Mouse (Mus musculus) MEL (cell line): ENCODE measurements around the gene Exoc5. TPM values are rescaled to one million over a fixed set of nuclear protein-coding genes. Genes with fewer than 3 reads are reported as not detected.

ENCODE experiments used
- DNase-seq: peaks from one replicate; pipeline ENCODE4 v3.0.0; 2011; ENCODE audit warnings: low read depth, low spot score
- H3K27ac ChIP-seq: 2 replicates; pipeline ENCODE4 v1.5.1; 2012; ENCODE audit warnings: low read depth, mild to moderate bottlenecking, control low read depth, low read length, moderate library complexity; ENCODE audit not compliant: control insufficient read depth
- H3K27me3 ChIP-seq, 2 experiments: fragments of 150-350 bp in 1 of 2; sonication (generic) in 1 of 2; 2 replicates each; pipeline ENCODE4 v1.6.1; 2012; ENCODE audit warnings: low read length in 2 of 2, mild to moderate bottlenecking in 2 of 2, improper control_type of control experiment in 1 of 2, moderate library complexity in 1 of 2; ENCODE audit not compliant: insufficient read depth in 2 of 2, control insufficient read depth in 1 of 2
- H3K36me3 ChIP-seq, 2 experiments: 2 replicates each; pipeline ENCODE4 v1.6.1; 2012 to 2014; ENCODE audit warnings: low read length in 2 of 2, improper control_type of control experiment in 1 of 2, inconsistent platforms in 1 of 2, mild to moderate bottlenecking in 1 of 2; ENCODE audit not compliant: insufficient read depth in 2 of 2, control insufficient read depth in 1 of 2
- H3K4me1 ChIP-seq, 2 experiments: fragments of 150-350 bp in 1 of 2; sonication (generic) in 1 of 2; 2 replicates each; pipeline ENCODE4 v1.6.1; 2012; ENCODE audit warnings: low read length in 2 of 2, improper control_type of control experiment in 1 of 2, mild to moderate bottlenecking in 1 of 2; ENCODE audit not compliant: insufficient read depth in 2 of 2, control insufficient read depth in 1 of 2
- H3K4me3 ChIP-seq, 2 experiments: fragments of 150-350 bp in 1 of 2; sonication (generic) in 1 of 2; 2 replicates each; pipeline ENCODE4 v1.5.1; 2012; ENCODE audit warnings: low read depth in 2 of 2, low read length in 2 of 2, mild to moderate bottlenecking in 2 of 2, moderate library complexity in 2 of 2, control low read depth in 1 of 2, improper control_type of control experiment in 1 of 2; ENCODE audit not compliant: control insufficient read depth in 1 of 2, insufficient read depth in 1 of 2
- H3K79me2 ChIP-seq: 2 replicates; pipeline ENCODE4 v1.6.1; 2012; ENCODE audit warnings: mild to moderate bottlenecking, low read length, moderate library complexity; ENCODE audit not compliant: control insufficient read depth, poor library complexity, insufficient read depth
- H3K9ac ChIP-seq: 2 replicates; pipeline ENCODE4 v1.6.1; 2012; ENCODE audit warnings: low read depth, mild to moderate bottlenecking, control low read depth, low read length, moderate library complexity; ENCODE audit not compliant: control insufficient read depth, poor library complexity, severe bottlenecking
- H3K9me3 ChIP-seq: fragments of 150-350 bp; sonication (generic); replicated peaks from 2 replicates; pipeline ENCODE4 v1.6.1; 2012; ENCODE audit warnings: mild to moderate bottlenecking, low read length, improper control_type of control experiment, moderate library complexity; ENCODE audit not compliant: insufficient read depth
- BHLHE40 ChIP-seq: IDR thresholded peaks from 2 replicates; pipeline ENCODE4 v1.6.1; 2012; ENCODE audit warnings: low read depth, mild to moderate bottlenecking, inconsistent platforms, low read length, improper control_type of control experiment, borderline replicate concordance
- CHD2 ChIP-seq: IDR thresholded peaks from 2 replicates; pipeline ENCODE4 v1.6.1; 2011; ENCODE audit warnings: low read length, improper control_type of control experiment
- ETS1 ChIP-seq: IDR thresholded peaks from 2 replicates; pipeline ENCODE4 v1.6.1; 2012; ENCODE audit warnings: low read depth, mild to moderate bottlenecking, inconsistent platforms, low read length, improper control_type of control experiment, moderate library complexity
- HCFC1 ChIP-seq: IDR thresholded peaks from 2 replicates; pipeline ENCODE4 v1.6.1; 2012; ENCODE audit warnings: low read depth, mild to moderate bottlenecking, inconsistent platforms, low read length, improper control_type of control experiment, moderate library complexity
- JUND ChIP-seq: IDR thresholded peaks from 2 replicates; pipeline ENCODE4 v1.6.1; 2011; ENCODE audit warnings: low read depth, mild to moderate bottlenecking, improper control_type of control experiment, low read length
- KAT2A ChIP-seq: conservative IDR thresholded peaks from 2 replicates; pipeline ENCODE4 v1.6.1; 2012; ENCODE audit warnings: low read depth, low read length, improper control_type of control experiment, inconsistent platforms
- MAFK ChIP-seq: IDR thresholded peaks from 2 replicates; pipeline ENCODE4 v1.6.1; 2011; ENCODE audit warnings: low read depth, mild to moderate bottlenecking, low read length, improper control_type of control experiment, borderline replicate concordance
- MAX ChIP-seq: IDR thresholded peaks from 2 replicates; pipeline ENCODE4 v1.6.1; 2011; ENCODE audit warnings: low read length, improper control_type of control experiment
- MAZ ChIP-seq: IDR thresholded peaks from 2 replicates; pipeline ENCODE4 v1.6.1; 2012; ENCODE audit warnings: low read depth, mild to moderate bottlenecking, inconsistent platforms, low read length, improper control_type of control experiment
- MEF2A ChIP-seq: IDR thresholded peaks from 2 replicates; pipeline ENCODE4 v1.6.1; 2014; ENCODE audit warnings: low read depth, mild to moderate bottlenecking, inconsistent platforms, low read length, improper control_type of control experiment; ENCODE audit not compliant: poor library complexity, insufficient replicate concordance, severe bottlenecking; ENCODE audit errors: extremely low read depth
- MYB ChIP-seq: IDR thresholded peaks from 2 replicates; pipeline ENCODE4 v1.6.1; 2011; ENCODE audit warnings: mild to moderate bottlenecking, low read depth, low read length, improper control_type of control experiment
- POLR2A ChIP-seq, 2 experiments: IDR thresholded peaks; 2 replicates each; pipeline ENCODE4 v1.6.1; 2011 to 2012; ENCODE audit warnings: low read length in 2 of 2, mild to moderate bottlenecking in 2 of 2, control low read depth in 1 of 2, improper control_type of control experiment in 1 of 2, low read depth in 1 of 2, moderate library complexity in 1 of 2; ENCODE audit not compliant: control insufficient read depth in 1 of 2, insufficient read depth in 1 of 2, poor library complexity in 1 of 2
- POLR2AphosphoS2 ChIP-seq: IDR thresholded peaks from 2 replicates; pipeline ENCODE4 v1.6.1; 2011; ENCODE audit warnings: low read length, improper control_type of control experiment
- POLR2AphosphoS5 ChIP-seq: IDR thresholded peaks from 2 replicates; pipeline ENCODE4 v1.6.1; 2012; ENCODE audit warnings: low read depth, borderline replicate concordance, mild to moderate bottlenecking, inconsistent platforms, low read length, moderate library complexity, mixed read lengths
- RAD21 ChIP-seq: IDR thresholded peaks from 2 replicates; pipeline ENCODE4 v1.6.1; 2011; ENCODE audit warnings: mild to moderate bottlenecking, low read depth, low read length, improper control_type of control experiment
- RCOR1 ChIP-seq: IDR thresholded peaks from 2 replicates; pipeline ENCODE4 v1.6.1; 2012; ENCODE audit warnings: low read depth, mild to moderate bottlenecking, inconsistent platforms, low read length, improper control_type of control experiment
- SMC3 ChIP-seq: IDR thresholded peaks from 2 replicates; pipeline ENCODE4 v1.6.1; 2011; ENCODE audit warnings: low read depth, low read length, improper control_type of control experiment
- TCF12 ChIP-seq: IDR thresholded peaks from 2 replicates; pipeline ENCODE4 v1.6.1; 2014; ENCODE audit warnings: low read depth, mild to moderate bottlenecking, inconsistent platforms, low read length, improper control_type of control experiment, moderate library complexity
- UBTF ChIP-seq: IDR thresholded peaks from 2 replicates; pipeline ENCODE4 v1.6.1; 2012; ENCODE audit warnings: low read depth, mild to moderate bottlenecking, inconsistent platforms, low read length, improper control_type of control experiment, moderate library complexity, borderline replicate concordance; ENCODE audit not compliant: insufficient read depth
- USF2 ChIP-seq, 2 experiments: IDR thresholded peaks; 2 replicates each; pipeline ENCODE4 v1.6.1; 2011 to 2012; ENCODE audit warnings: improper control_type of control experiment in 2 of 2, low read length in 2 of 2, borderline replicate concordance in 1 of 2, inconsistent platforms in 1 of 2, low read depth in 1 of 2, mild to moderate bottlenecking in 1 of 2; ENCODE audit not compliant: insufficient read depth in 1 of 2
- ZKSCAN1 ChIP-seq: IDR thresholded peaks from 2 replicates; pipeline ENCODE4 v1.6.1; 2012; ENCODE audit warnings: low read depth, mild to moderate bottlenecking, inconsistent platforms, low read length, improper control_type of control experiment, moderate library complexity
- ZMIZ1 ChIP-seq: IDR thresholded peaks from 2 replicates; pipeline ENCODE4 v1.6.1; 2012; ENCODE audit warnings: low read depth, mild to moderate bottlenecking, inconsistent platforms, low read length, improper control_type of control experiment, moderate library complexity
- polyA plus RNA-seq, 2 experiments: library from polyadenylated mRNA; stranded (reverse) in 1 of 2; unstranded in 1 of 2; fragments of >175 nt in 1 of 2; fragments of >200 nt in 1 of 2; gene quantifications; 2 replicates each; pipeline versions ENCODE4 v1.2.1 to v1.2.4; 2012; ENCODE audit warnings: low replicate concordance in 2 of 2, low read depth in 1 of 2; ENCODE audit not compliant: insufficient read length in 2 of 2, insufficient read depth in 1 of 2, missing spikeins in 1 of 2
- total RNA-seq: library from RNA; depleted of rRNA; stranded (reverse); fragments of 300-350 nt; gene quantifications from 2 replicates; pipeline ENCODE4 v1.2.3, GENCODE M21; 2012

Exoc5 gene
- total and polyA plus RNA-seq, 3 experiments, result 23.0 to 56.4 (median 34.9) TPM

- Histone ChIP-seq H3K4me1 (no peaks in the 10 kb centered on the region), H3K79me2 (no peaks in the 10 kb centered on the region), H3K36me3 (no peaks in the 10 kb centered on the region), H3K9ac (no peak overlapping the region), H3K9me3 (no peaks in the 10 kb centered on the region), H3K4me3 (no peak overlapping the region), H3K27me3 (no peaks in the 10 kb centered on the region), H3K27ac (no peak overlapping the region)
- no peak for DNase-seq
- TF ChIP-seq KAT2A, result no peak
Observed at GRCm38 (mm10) chr14:49001655-49002054, 64.8 kb downstream of the Exoc5 start.

- Histone ChIP-seq H3K4me3 (no peak overlapping the region), H3K9me3 (no peaks in the 10 kb centered on the region), H3K27me3 (no peaks in the 10 kb centered on the region), H3K9ac (no peak overlapping the region), H3K4me1 (no peaks in the 10 kb centered on the region), H3K27ac (no peak overlapping the region), H3K79me2 (no peaks in the 10 kb centered on the region), H3K36me3 (no peaks in the 10 kb centered on the region)
- TF ChIP-seq ZKSCAN1 (no peak), MYB (no peak), ETS1 (no peak), UBTF (no peak), MAX (no peak)
- DNase-seq, result no peak
Observed at GRCm38 (mm10) chr14:48998795-48999194, 67.7 kb downstream of the Exoc5 start.

- Histone ChIP-seq H3K79me2 (no peaks in the 10 kb centered on the region), H3K27ac (no peak overlapping the region), H3K9ac (no peak overlapping the region), H3K36me3 (no peaks in the 10 kb centered on the region), H3K27me3 (no peaks in the 10 kb centered on the region), H3K9me3 (no peaks in the 10 kb centered on the region), H3K4me3 (no peak overlapping the region), H3K4me1 (no peaks in the 10 kb centered on the region)
- no peak for DNase-seq
- TF ChIP-seq MAZ, result no peak
- no peak for TF ChIP-seq HCFC1
- TF ChIP-seq ZMIZ1, result no peak
- TF ChIP-seq TCF12, result no peak
- no peak for TF ChIP-seq MEF2A
- no peak for TF ChIP-seq ETS1
- no peak for TF ChIP-seq JUND
- TF ChIP-seq BHLHE40, result no peak
- TF ChIP-seq MAFK, result no peak
- TF ChIP-seq USF2 (IDR thresholded peaks at IDR 0.05; ENCODE audit: borderline replicate concordance in 1 of 2, insufficient read depth in 1 of 2, low read depth in 1 of 2, low read length in 2 of 2), result no peak
- no peak for TF ChIP-seq POLR2AphosphoS2
- TF ChIP-seq POLR2AphosphoS5, result no peak
- TF ChIP-seq MYB, result no peak
- no peak for TF ChIP-seq SMC3
- TF ChIP-seq RCOR1, result no peak
- no peak for TF ChIP-seq POLR2A (IDR thresholded peaks at IDR 0.05; ENCODE audit: control insufficient read depth in 1 of 2, insufficient read depth in 1 of 2, low read depth in 1 of 2, low read length in 2 of 2, poor library complexity in 1 of 2)
- no peak for TF ChIP-seq CHD2
- no peak for TF ChIP-seq RAD21
- TF ChIP-seq ZKSCAN1, result no peak
Observed at GRCm38 (mm10) chr14:48993861-48994260, 72.6 kb downstream of the Exoc5 start.
